Mouse (Mus musculus): Measurements from ENCODE around the gene Vmn1r17. TPM values are rescaled to one million over a fixed set of nuclear protein-coding genes. Genes with fewer than 3 reads are reported as not detected.

Gene Vmn1r17
- polyA plus RNA-seq (2012; rRNA removed) = not detected in 2 replicates

GRCm38 (mm10) chr6:57363627-57364026, at the start of gene Vmn1r17:
Vmn1r17 (minus strand) TSS chr6:57363727.

GRCm38 (mm10) chr6:57403480-57403879, 40.0 kb upstream of the Vmn1r17 start, which contains the start of gene Vmn1r19:
Vmn1r19 (plus strand) TSS chr6:57403780.

GRCm38 (mm10) chr6:57395683-57396082, 32.2 kb upstream of the Vmn1r17 start, which contains the start of gene Vmn1r18:
Vmn1r18 (minus strand) TSS chr6:57395783.

GRCm38 (mm10) chr6:57329394-57329793, 34.1 kb downstream of the Vmn1r17 start, which contains the start of gene Vmn1r16:
Vmn1r16 (minus strand) TSS chr6:57329494.

Other genes starting within 250 kb of the Vmn1r17 start
- not detected in 2 replicates for gene Vmn1r11, start 230.3 kb downstream of the Vmn1r17 start, polyA plus RNA-seq (2012; rRNA removed)
- gene Vmn1r12, start 206.8 kb downstream of the Vmn1r17 start, polyA plus RNA-seq (2012; rRNA removed) = not detected in 2 replicates
- gene Vmn1r13, start 160.4 kb downstream of the Vmn1r17 start, polyA plus RNA-seq (2012; rRNA removed) = not detected in 2 replicates
- gene Vmn1r14, start 132.0 kb downstream of the Vmn1r17 start, polyA plus RNA-seq (2012; rRNA removed) = not detected in 2 replicates
- not detected in 2 replicates for gene Vmn1r15, start 105.8 kb downstream of the Vmn1r17 start, polyA plus RNA-seq (2012; rRNA removed)
- not detected in 2 replicates for gene Vmn1r16, start 34.2 kb downstream of the Vmn1r17 start, polyA plus RNA-seq (2012; rRNA removed)
- gene Vmn1r18, start 32.1 kb upstream of the Vmn1r17 start, polyA plus RNA-seq (2012; rRNA removed) = not detected in 2 replicates
- not detected in 2 replicates for gene Vmn1r19, start 40.1 kb upstream of the Vmn1r17 start, polyA plus RNA-seq (2012; rRNA removed)
- gene Vmn1r20, start 65.2 kb upstream of the Vmn1r17 start, polyA plus RNA-seq (2012; rRNA removed) = not detected in 2 replicates
- 0.59 and 0.93 TPM in 2 replicates for gene Ppm1k, start 171.7 kb upstream of the Vmn1r17 start, polyA plus RNA-seq (2012; rRNA removed)
- gene Herc6, start 217.3 kb upstream of the Vmn1r17 start, polyA plus RNA-seq (2012; rRNA removed) = 5.4 and 6.2 TPM in 2 replicates

All from colon, adult 2 months (tissue).